In genomic region chr11:83540931-83541330, GRCm38 (mm10) we compare ENCODE assay signal across 30 mouse cellular contexts. TPM values are rescaled to one million over a fixed set of nuclear protein-coding genes. Genes with fewer than 3 reads are reported as not detected.
DNase-seq lines count a peak whose midpoint lies in the region; ATAC-seq lines count a peak whose summit lies in the region.
"Had no signal": no experiment of that assay in that cellular context is flagged by ENCODE, and none has a peak within 500 bp of the region (broad histone marks: within the 10 kb centered on the region; RNA-seq: fewer than 3 reads in every experiment).

No protein-coding gene starts in this region.

- no peak overlapping the region for H3K4me3 ChIP-seq in heart, embryonic 10.5 days
- peak overlapping the region; percentile 62 for H3K4me3 ChIP-seq in megakaryocyte, embryonic 14.5 days (replicated peaks)
- H3K4me3 ChIP-seq in hindbrain, embryonic 11.5 days (ENCODE audit: low read depth, low read length), result no peak overlapping the region
- H3K4me3 ChIP-seq: embryonic facial prominence, embryonic 13.5 days; erythroblast, embryonic 14.5 days; forebrain, embryonic 12.5 days; hindbrain, embryonic 15.5 days; limb, embryonic 12.5 days; lung, embryonic 15.5 days; neural tube, embryonic 13.5 days; stomach, embryonic 15.5 days had no signal

- peak; percentile 94 for DNase-seq in heart, adult 11 months
- DNase-seq in heart, embryonic 10.5 days (ENCODE audit: low spot score), result no peak
- DNase-seq in CD4-positive helper T cell, adult 2 months (ENCODE audit: low read depth, low spot score), result peak; percentile 47
- peak; percentile 52 for DNase-seq in adipocyte (ENCODE audit: low spot score)
- no peak for DNase-seq in left cerebral cortex, postnatal 10 days (ENCODE audit: extremely low spot score in 1 of 2, low spot score in 2 of 2)
- DNase-seq in hindbrain, embryonic 11.5 days (ENCODE audit: low spot score), result no peak
- DNase-seq: adrenal gland, adult 2 months; cerebellum, adult 11-12 months; cerebellum, postnatal 10 days; gastrocnemius, postnatal 36 days; heart, postnatal 4 days; kidney, adult 2 months; midbrain, embryonic 14.5 days; retina, postnatal 1 day; thymus, postnatal 4 days had no signal

- 76% methylated on average over 2 of the region's 2 CpGs for WGBS in heart, embryonic 10.5 days
- 90% methylated on average over 2 of the region's 2 CpGs for WGBS in hindbrain, embryonic 11.5 days

- no peaks in the 10 kb centered on the region for H3K9me3 ChIP-seq in heart, embryonic 10.5 days
- peaks cover 7% of the 10 kb centered on the region for H3K9me3 ChIP-seq in megakaryocyte, embryonic 14.5 days
- no peaks in the 10 kb centered on the region for H3K9me3 ChIP-seq in hindbrain, embryonic 11.5 days (ENCODE audit: control insufficient read depth, low read length)
- H3K9me3 ChIP-seq: embryonic facial prominence, embryonic 13.5 days; forebrain, embryonic 12.5 days; hindbrain, embryonic 15.5 days; limb, embryonic 12.5 days; lung, embryonic 15.5 days; neural tube, embryonic 13.5 days; stomach, embryonic 15.5 days had no signal

- no peak for ATAC-seq in megakaryocyte-erythroid progenitor cell, adult 5-6 weeks (replicated peaks; ENCODE audit: low FRiP score, low TSS enrichment, poor library complexity, severe bottlenecking)
- no peak for ATAC-seq in hindbrain, embryonic 11.5 days (ENCODE audit: low FRiP score)

- no peak overlapping the region for H3K9ac ChIP-seq in hindbrain, embryonic 11.5 days (ENCODE audit: low read depth, low read length)
- H3K9ac ChIP-seq: embryonic facial prominence, embryonic 13.5 days; forebrain, embryonic 12.5 days; hindbrain, embryonic 15.5 days; limb, embryonic 12.5 days; liver, embryonic 14.5 days; lung, embryonic 15.5 days; neural tube, embryonic 13.5 days; stomach, embryonic 15.5 days had no signal

- H3K4me1 ChIP-seq in heart, embryonic 10.5 days, result no peaks in the 10 kb centered on the region
- H3K4me1 ChIP-seq in megakaryocyte, embryonic 14.5 days, result peaks cover 67% of the 10 kb centered on the region
- H3K4me1 ChIP-seq in hindbrain, embryonic 11.5 days (replicated peaks; ENCODE audit: control insufficient read depth, insufficient read depth, low read length), result no peaks in the 10 kb centered on the region
- H3K4me1 ChIP-seq: forebrain, embryonic 12.5 days; hindbrain, embryonic 15.5 days; limb, embryonic 12.5 days; lung, embryonic 15.5 days; neural tube, embryonic 13.5 days; stomach, embryonic 15.5 days had no signal

- no peaks in the 10 kb centered on the region for H3K27me3 ChIP-seq in heart, embryonic 10.5 days (ENCODE audit: insufficient read depth, poor library complexity, severe bottlenecking)
- peaks cover 4% of the 10 kb centered on the region for H3K27me3 ChIP-seq in megakaryocyte, embryonic 14.5 days (replicated peaks)
- H3K27me3 ChIP-seq in hindbrain, embryonic 11.5 days (ENCODE audit: control insufficient read depth, insufficient read depth, low read length), result no peaks in the 10 kb centered on the region
- H3K27me3 ChIP-seq: embryonic facial prominence, embryonic 13.5 days; forebrain, embryonic 12.5 days; hindbrain, embryonic 15.5 days; limb, embryonic 12.5 days; lung, embryonic 15.5 days; neural tube, embryonic 13.5 days; stomach, embryonic 15.5 days had no signal

- H3K4me2 ChIP-seq in hindbrain, embryonic 11.5 days (replicated peaks; ENCODE audit: low read depth, low read length), result no peak overlapping the region
- H3K4me2 ChIP-seq: embryonic facial prominence, embryonic 13.5 days; forebrain, embryonic 12.5 days; hindbrain, embryonic 15.5 days; limb, embryonic 12.5 days; lung, embryonic 15.5 days; neural tube, embryonic 13.5 days; stomach, embryonic 15.5 days had no signal

- intact Hi-C loops in left cerebral cortex, postnatal 10 days (cut with DNase I), result no loop called here

- H3K27ac ChIP-seq in heart, embryonic 10.5 days, result no peak overlapping the region
- H3K27ac ChIP-seq in hindbrain, embryonic 11.5 days (ENCODE audit: low read depth, low read length), result no peak overlapping the region
- H3K27ac ChIP-seq: embryonic facial prominence, embryonic 13.5 days; forebrain, embryonic 12.5 days; hindbrain, embryonic 15.5 days; kidney, postnatal 0 days; limb, embryonic 12.5 days; liver, embryonic 14.5 days; lung, embryonic 15.5 days; neural tube, embryonic 13.5 days; stomach, embryonic 15.5 days had no signal

- no peaks in the 10 kb centered on the region for H3K36me3 ChIP-seq in heart, embryonic 10.5 days
- H3K36me3 ChIP-seq in megakaryocyte, embryonic 14.5 days (replicated peaks; ENCODE audit: low read length), result no peaks in the 10 kb centered on the region
- no peaks in the 10 kb centered on the region for H3K36me3 ChIP-seq in hindbrain, embryonic 11.5 days (ENCODE audit: control insufficient read depth, insufficient read depth, low read length)
- H3K36me3 ChIP-seq: embryonic facial prominence, embryonic 13.5 days; forebrain, embryonic 12.5 days; hindbrain, embryonic 15.5 days; limb, embryonic 12.5 days; lung, embryonic 15.5 days; neural tube, embryonic 13.5 days; stomach, embryonic 15.5 days had no signal

RNA-seq across cellular contexts. Expression of gene Ccl5, which starts 10.6 kb away (rescaled TPM):
- polyA plus RNA-seq in heart, embryonic 10.5 days (2016; fragmentation: Nextera tagmentation; extraction: Ambion mirVana), result not detected in 2 replicates
- 10.7 TPM in 1 of 2 replicates, not detected in the other for polyA plus RNA-seq in megakaryocyte, embryonic 14.5 days (2012; ENCODE audit: insufficient read depth, low replicate concordance)
- 8.9 and 46.6 TPM in 2 replicates for total RNA-seq in megakaryocyte-erythroid progenitor cell, adult 5-6 weeks (2014; fragmentation: Nextera tagmentation)
- total RNA-seq in megakaryocyte-erythroid progenitor cell, adult 5-6 weeks (2017), result 5.6 and 32.4 TPM in 2 replicates
- not detected for total RNA-seq in left cerebral cortex, postnatal 10 days (2021)
- 0.42 TPM in 1 of 2 replicates, not detected in the other for polyA plus RNA-seq in hindbrain, embryonic 11.5 days (2014; fragmentation: Nextera tagmentation; extraction: Ambion mirVana)
- total RNA-seq: gastrocnemius, adult 18-20 months; gastrocnemius, postnatal 36 days; heart, postnatal 4 days; layer of hippocampus, postnatal 14 days had no signal
- polyA plus RNA-seq: embryonic facial prominence, embryonic 13.5 days; erythroblast, embryonic 14.5 days; forebrain, embryonic 12.5 days; hindbrain, embryonic 15.5 days; limb, embryonic 12.5 days; neural tube, embryonic 13.5 days had no signal

RNA-seq across cellular contexts. Expression of gene Heatr9, which starts 19.0 kb away (rescaled TPM):
- polyA plus RNA-seq in heart, embryonic 10.5 days (2016; fragmentation: Nextera tagmentation; extraction: Ambion mirVana), result not detected in 2 replicates
- polyA plus RNA-seq in megakaryocyte, embryonic 14.5 days (2012; ENCODE audit: insufficient read depth, low replicate concordance), result not detected in 2 replicates
- not detected in 2 replicates for total RNA-seq in megakaryocyte-erythroid progenitor cell, adult 5-6 weeks (2014; fragmentation: Nextera tagmentation)
- not detected in 2 replicates for total RNA-seq in megakaryocyte-erythroid progenitor cell, adult 5-6 weeks (2017)
- total RNA-seq in left cerebral cortex, postnatal 10 days (2021), result not detected
- polyA plus RNA-seq in hindbrain, embryonic 11.5 days (2014; fragmentation: Nextera tagmentation; extraction: Ambion mirVana), result not detected in 2 replicates
- total RNA-seq: adrenal gland, adult 2 months; adrenal gland, postnatal 4 days; gastrocnemius, adult 18-20 months; gastrocnemius, postnatal 36 days; heart, postnatal 4 days; layer of hippocampus, postnatal 14 days had no signal
- polyA plus RNA-seq: adrenal gland, adult 2 months; embryonic facial prominence, embryonic 13.5 days; erythroblast, embryonic 14.5 days; hindbrain, embryonic 15.5 days; kidney, postnatal 0 days; limb, embryonic 12.5 days; liver, embryonic 14.5 days; lung, embryonic 15.5 days; midbrain, embryonic 14.5 days; neural tube, embryonic 13.5 days; stomach, embryonic 15.5 days had no signal

RNA-seq across cellular contexts. Expression of gene Ccl9, which starts 37.5 kb away (rescaled TPM):
- polyA plus RNA-seq in heart, embryonic 10.5 days (2016; fragmentation: Nextera tagmentation; extraction: Ambion mirVana), result 0.41 and 0.97 TPM in 2 replicates
- polyA plus RNA-seq in megakaryocyte, embryonic 14.5 days (2012; ENCODE audit: insufficient read depth, low replicate concordance), result 2.4 TPM in 1 of 2 replicates, not detected in the other
- total RNA-seq in megakaryocyte-erythroid progenitor cell, adult 5-6 weeks (2014; fragmentation: Nextera tagmentation), result not detected in 2 replicates
- total RNA-seq in megakaryocyte-erythroid progenitor cell, adult 5-6 weeks (2017), result 0.70 and 10.4 TPM in 2 replicates
- 1 to 10 TPM; 1.5 to 3.6 TPM for total RNA-seq in left cerebral cortex, postnatal 10 days (2021)
- polyA plus RNA-seq in hindbrain, embryonic 11.5 days (2014; fragmentation: Nextera tagmentation; extraction: Ambion mirVana), result 2.1 and 3.1 TPM in 2 replicates
- polyA plus RNA-seq: erythroblast, embryonic 14.5 days had no signal

RNA-seq across cellular contexts. Expression of gene Ccl6, which starts 52.0 kb away (rescaled TPM):
- polyA plus RNA-seq in heart, embryonic 10.5 days (2016; fragmentation: Nextera tagmentation; extraction: Ambion mirVana), result 0.64 and 2.5 TPM in 2 replicates
- 26.0 TPM in 1 of 2 replicates, not detected in the other for polyA plus RNA-seq in megakaryocyte, embryonic 14.5 days (2012; ENCODE audit: insufficient read depth, low replicate concordance)
- not detected in 2 replicates for total RNA-seq in megakaryocyte-erythroid progenitor cell, adult 5-6 weeks (2014; fragmentation: Nextera tagmentation)
- 0.84 and 4.1 TPM in 2 replicates for total RNA-seq in megakaryocyte-erythroid progenitor cell, adult 5-6 weeks (2017)
- total RNA-seq in left cerebral cortex, postnatal 10 days (2021), result 1 to 10 TPM in 1 of 2 experiments, under 1 TPM in 1; 0.97 to 1.6 TPM
- polyA plus RNA-seq in hindbrain, embryonic 11.5 days (2014; fragmentation: Nextera tagmentation; extraction: Ambion mirVana), result 0.98 and 1.3 TPM in 2 replicates
- polyA plus RNA-seq: erythroblast, embryonic 14.5 days had no signal

Comparison
In these comparisons a context has a peak if more than half of its experiments do, and no peak if none do; other contexts are left out.
1. DNase-seq: peak in heart, adult 11 months (single experiment), CD4-positive helper T cell, adult 2 months (single experiment) and adipocyte (single experiment); none in heart, embryonic 10.5 days (single experiment), left cerebral cortex, postnatal 10 days (0 of 2) and hindbrain, embryonic 11.5 days (single experiment).